Mouse (Mus musculus) c-Kit-positive CD71-negative TER-119-negative erythroid progenitor cells, embryonic 14.5 days (primary cell): ENCODE measurements around the gene Card19.
A peak's percentile ranks its signal among the peaks of the same experiment; 100 is the strongest.

ENCODE experiments used
- DNase-seq: peaks from one replicate; pipeline ENCODE4 v3.0.0-alpha.2; 2013; ENCODE audit warnings: low read depth

Gene Card19

DNA sequence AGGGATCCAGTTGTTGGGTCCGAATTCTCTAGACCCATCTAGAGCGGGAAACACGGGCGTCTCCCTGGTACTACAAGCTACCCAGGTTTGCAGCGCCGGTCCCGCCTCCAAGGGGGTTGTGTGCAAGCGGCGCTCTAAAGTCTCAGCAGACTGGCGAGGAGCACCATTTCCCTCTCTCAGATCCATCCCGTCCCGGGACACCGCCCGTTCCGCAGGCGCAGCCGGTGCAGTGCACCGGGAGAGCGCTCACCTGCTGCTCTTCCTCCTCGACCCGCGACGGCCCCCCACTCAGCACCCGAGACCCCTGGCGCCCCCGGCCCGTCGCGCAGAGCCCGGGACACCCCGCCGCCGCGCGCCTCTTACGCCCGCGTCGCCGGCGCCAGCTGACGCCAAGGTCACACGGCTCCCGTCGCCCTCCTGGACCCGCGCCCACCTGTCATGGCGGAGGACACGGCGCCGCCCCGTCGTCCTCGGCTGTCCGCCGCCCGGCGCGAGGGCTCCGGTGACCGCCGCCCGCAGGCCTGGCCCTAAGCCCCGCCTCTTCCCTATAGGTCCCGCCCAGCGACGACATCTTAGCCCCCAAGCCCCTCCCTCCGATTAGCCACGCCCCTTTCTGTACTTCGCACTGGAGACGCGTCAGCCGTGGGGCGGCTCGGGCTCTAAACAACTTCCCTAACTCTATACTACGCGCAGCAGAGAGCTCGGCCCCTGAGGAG lies at the start of gene Card19:
TSS of gene Card19 (minus strand) at position 534 of the 716 bp plus-strand sequence.
- peak; percentile 96 for DNase-seq

DNA sequence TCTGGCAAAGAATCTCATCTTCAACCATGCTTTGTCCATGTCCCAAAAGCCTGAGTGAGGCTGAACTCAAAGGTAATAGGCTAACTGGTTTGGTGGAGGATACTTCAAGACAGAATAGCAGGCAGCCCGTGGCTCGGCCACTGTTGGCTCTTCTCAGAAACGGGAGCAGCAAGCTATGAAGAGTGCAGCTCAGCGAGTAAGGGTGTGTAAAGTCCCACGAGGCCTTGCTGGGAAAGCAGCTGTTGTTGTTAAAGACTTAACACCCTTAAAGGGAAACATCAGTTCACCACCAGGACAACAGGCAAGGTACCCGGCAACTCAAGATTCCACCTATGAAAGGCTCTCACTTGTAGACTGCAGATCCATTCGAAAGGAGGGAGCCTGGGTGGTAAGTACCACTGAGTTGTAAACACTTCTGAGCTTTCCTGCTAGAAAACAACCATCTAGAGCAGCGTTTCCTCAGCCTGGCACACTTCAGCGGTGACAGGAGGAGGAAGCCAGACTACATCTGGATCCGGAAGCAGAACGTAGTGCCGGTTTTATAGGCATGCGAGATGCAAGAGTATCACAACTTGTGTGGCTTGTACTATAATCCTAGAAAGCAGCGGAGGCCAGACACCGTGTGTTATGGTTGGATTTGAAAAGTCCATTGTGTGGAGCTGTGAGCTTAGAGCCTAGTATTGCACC lies 44.3 kb upstream of the Card19 start:
- no peak for DNase-seq

DNA sequence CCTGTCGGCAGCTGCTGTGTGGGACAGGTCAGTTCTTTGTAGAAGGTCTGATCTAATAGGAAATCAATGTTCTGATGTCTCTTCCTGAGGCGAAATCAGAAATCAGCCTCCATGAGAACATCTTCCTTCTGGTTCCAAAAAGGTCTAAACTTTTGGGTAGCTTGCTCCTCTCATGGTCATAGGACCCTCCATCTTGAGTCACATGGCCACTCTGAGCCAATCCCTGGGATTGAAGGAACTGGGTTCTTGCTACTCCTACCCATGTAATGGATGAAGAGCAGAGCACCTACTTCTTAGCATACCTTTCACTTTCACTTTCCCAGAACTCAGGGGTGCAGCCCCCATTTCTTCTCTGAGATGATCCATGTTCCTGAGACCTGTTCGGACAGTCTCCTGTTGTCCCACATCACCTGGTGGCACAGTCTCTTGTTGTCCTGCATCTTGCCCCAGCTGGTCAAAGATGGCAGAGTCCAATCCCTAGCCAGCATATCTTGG lies 42.0 kb upstream of the Card19 start:
- no peak for DNase-seq

DNA sequence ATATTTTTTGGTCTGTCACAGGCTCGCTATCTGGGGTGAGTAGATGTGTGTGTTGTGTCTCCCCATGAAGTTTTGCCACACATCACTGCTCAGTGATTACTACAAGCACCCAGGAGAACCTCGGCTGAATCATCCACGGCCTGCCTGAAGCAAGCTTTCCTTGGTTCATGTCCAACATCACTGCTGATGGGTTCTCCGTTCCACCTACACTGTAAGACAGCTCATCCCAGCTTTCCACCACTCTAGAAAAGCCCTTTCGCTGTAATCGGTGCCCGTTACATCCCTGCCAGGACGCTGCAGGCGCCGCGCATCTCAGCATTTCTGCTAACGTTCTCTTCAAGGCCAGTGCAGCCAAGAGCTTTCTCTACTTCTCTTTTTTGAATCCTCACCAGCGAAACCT lies 36.9 kb upstream of the Card19 start:
- DNase-seq = no peak

DNA sequence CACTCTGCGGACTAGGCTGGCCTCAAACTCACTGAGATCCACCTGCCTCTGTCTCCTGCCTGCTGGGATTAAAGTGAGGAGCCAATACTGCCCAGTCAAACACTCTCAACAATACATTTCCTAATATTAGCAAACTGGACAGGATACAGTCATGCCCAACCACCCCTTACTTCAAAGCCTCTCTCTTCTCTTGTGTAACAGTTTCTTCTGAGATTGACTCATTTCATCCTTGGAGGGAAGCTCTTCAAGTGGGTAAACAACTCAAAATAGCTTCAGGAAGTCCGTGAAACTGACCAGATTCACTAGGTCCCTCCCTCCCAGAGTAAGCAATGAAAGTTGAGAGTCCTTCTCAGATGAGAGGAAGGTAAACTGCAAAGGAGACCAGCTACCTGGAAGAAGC lies 36.3 kb upstream of the Card19 start:
- no peak for DNase-seq

DNA sequence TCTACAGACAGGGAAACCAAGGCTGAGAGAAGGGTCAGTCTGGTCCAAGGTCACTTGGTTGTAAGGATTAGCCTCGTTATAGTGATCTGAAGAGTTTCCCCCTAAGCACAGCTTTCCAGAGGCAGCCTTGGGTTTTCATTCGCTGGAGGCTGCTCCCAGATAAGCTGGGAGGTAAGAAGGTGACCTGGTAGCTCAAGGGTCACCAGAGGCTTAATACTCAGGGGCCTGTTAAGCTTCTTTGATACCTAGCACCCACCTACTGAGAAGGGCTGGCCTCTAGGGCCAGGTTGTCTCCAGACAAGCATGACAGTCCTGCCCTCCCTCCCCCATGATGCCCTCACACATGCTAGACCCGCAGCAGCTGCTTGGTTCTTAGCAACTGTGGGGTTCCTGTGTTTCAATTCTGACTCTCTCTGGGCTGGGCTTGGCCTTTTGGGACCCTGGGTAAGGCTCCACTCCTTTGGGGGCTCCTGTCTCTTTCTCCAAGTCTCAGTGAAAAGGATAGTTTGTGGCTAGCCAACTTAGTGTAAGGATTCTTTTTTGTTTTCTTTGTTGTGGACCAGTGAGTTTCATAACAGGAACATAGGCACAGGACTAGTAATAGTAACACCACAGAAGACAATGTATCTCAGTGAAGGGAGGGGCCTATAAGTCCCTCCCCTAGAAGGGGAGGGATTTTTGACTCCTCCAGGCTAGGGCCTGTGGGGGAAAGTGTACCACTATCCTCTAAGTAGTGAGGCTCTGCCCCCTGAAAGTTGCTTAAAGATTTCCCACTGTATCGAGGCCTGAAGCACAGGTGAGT lies 35.1 kb upstream of the Card19 start:
- no peak for DNase-seq

DNA sequence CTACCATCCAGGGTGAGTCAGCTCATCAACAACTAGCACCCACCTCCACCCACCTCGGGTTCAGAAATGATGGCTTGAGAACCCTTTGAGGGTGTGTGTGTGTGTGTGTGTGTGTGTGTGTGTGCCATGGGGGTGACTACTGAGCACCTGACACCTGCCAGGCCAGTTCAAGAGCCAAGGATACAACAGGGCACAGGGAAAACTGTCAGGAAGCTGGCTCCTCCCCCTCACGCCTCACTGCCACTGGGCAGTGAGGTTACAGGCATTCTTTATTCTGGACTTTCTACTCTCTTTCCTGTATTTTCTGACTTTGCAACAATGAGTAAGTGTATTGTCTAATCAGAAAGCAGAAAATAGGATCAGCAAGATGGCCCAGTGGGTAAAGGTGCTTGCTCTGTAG lies 33.8 kb upstream of the Card19 start:
- no peak for DNase-seq

DNA sequence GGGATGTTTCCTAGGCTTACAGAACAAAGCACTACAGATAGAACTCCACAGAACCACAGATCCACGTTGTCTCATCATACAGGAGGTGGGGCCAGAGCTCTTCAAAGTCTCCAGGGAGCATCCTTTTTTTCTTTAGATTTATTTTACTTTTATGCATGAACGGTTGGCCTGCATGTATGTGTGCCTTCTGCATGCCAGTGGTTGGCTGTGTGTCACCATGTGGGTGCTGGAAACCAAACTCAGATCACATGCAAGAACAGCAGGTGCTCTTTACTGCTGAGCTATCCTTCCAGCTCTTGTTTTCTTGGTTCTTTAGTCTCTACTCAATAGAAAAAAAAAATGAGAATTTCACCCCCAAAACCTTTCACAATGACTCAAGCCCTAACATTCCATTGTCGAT lies 33.1 kb upstream of the Card19 start:
- no peak for DNase-seq

DNA sequence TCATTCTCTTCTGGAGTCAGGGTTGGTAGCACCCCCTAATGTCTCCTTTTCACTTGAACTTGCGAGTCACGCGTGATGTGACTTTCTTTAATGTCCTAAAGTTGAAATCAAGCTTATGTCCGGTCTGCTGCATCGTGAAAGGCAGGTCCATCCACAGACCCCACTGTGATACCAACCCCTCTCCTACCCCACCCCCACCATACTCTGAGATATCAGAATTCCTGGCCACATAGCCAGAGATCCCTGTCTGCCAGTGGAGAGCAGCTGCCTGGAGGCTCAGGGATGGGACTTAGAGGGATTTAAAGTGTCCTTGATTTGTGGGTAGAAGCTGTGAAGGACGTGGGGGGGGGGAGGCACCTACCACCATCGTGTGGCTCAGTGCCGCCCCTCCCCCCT lies 32.6 kb upstream of the Card19 start, which contains the start of gene Susd3:
TSS of gene Susd3 (minus strand) at position 240 of the 396 bp plus-strand sequence.
- DNase-seq = no peak

DNA sequence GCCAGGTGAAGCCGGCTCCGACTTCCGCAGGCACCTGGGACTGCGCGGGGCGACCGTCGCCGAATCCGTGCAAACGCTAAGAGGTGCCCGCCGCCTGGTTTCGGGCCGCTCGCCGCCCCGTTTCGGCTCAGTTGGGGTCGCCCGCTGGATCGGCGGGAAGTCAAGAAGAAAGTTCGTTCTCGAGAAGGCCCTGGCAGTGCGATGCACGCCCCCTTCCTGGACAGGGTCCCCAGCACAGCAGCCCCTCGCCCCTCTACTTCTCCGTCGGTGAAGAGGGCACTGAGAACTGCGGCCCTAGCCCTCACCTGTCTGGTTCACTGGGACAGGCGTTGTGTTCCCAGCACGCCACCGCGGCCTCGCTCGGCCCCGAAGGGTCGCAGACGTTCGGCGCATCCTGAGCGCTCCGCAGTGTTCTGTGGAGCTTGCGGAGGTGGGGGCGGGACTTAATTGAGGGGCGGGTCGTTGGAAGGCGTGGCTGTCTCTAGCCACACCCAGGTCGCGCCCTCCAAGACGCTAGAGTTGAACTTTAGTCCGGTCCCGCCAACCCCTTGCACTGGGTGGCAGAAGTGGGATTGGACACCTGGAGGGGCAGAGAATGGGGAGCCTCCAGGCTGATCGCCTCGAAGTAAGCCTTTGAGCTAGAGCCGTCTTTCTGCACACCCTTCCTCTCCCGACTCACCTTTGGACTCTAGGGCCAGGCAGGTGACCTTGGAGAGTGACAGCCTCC lies 32.1 kb upstream of the Card19 start:
- DNase-seq = peak; percentile 50

DNA sequence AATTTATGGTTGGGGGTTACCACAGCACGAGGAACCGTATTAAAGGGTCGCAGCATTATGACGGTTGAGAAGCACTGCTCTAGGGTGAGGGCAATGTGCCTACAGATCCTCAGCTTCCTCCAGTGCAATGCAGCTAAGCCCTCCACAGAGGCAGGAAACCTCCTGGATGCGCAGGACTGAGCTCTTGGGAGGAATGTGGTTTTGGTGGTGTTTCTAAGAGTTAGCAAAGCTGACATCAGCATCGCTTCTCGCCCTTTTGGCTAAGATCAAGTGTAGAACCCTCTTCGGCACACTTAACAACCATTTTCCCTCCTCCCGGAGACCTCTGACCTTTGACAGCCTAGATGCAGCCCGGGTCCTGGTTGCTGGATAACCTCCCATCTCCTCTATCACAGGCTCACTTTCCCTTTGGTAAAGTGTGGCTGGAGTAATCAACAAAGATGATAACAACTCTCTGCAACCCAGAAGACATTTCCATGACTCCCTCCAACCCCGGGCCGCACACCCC lies 31.4 kb upstream of the Card19 start:
- no peak for DNase-seq

DNA sequence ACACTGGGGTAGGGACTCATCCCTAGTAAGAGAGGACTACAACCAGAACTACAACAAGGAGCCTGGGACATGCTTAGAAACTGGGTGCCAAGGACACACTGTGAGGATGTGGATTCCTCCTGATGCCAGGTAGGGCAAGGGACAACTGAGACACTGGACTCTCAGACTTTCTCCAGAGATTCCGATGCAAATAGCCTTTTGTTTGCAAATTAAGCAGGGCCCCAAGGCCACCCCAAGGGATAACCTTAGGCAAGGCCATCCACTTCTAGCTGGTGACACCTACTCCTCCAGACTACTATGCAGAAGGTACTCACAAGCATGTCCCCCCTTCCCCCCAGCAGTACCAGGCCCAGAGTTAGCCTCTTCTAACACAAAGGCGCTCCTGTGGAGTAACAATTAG lies 30.8 kb upstream of the Card19 start:
- DNase-seq = no peak

DNA sequence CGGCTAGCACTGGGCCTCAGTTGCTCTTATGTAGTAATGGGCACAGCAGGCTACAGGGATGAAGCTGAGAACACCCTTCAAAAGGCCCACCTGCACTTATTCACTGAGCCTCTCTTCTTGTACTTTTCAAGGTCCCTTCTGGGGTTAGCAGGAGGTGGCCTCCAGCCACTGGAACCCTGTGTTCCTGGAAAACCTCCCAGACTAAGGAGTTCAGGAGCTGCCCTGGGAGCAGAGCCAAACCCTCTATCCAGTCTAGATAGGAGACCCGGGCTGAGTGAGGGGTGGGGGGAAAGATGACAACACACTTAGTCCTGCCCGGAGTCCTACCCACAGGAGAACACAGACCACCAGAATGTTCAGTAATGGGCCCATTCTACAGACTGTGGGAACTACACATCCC lies 30.2 kb upstream of the Card19 start:
- DNase-seq = no peak

DNA sequence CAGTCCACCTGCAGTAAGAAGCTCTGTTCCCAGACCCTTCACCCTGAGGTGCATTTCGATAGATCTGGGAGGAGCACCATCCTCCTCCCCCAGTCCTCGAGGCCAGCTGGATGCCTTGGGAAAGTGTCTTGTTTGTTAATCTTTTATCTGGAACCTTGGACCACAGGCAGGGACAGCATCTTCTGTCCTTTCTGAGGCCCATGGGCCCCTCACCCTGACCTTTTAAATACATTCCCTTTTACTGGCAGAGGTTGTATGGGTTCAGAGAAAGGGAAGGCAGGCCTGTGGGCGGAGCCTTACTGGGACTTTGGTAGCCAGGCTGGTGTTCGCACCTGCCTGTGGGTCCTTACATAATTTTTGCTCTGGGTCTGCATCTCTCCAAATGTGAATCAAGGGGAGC lies 29.4 kb upstream of the Card19 start:
- no peak for DNase-seq

DNA sequence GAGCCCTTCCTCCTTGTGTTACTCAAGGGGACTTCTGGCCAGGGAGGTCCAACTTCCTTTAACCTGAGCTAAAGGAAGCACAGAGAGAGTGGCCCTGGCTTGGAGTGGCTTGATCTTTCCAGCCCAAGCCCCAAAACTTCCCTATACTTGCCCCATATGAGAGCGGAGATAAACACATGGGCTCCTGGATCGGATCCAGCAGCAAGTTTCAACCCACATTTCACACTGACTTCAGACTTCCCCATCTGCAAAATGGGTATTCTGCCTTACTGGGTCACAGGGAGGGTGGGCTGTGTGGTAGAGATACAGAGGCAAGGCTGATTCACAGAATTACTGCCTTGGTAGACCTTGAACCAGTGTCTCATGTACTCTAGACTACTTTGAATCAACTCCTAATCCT lies 27.7 kb upstream of the Card19 start:
- no peak for DNase-seq

DNA sequence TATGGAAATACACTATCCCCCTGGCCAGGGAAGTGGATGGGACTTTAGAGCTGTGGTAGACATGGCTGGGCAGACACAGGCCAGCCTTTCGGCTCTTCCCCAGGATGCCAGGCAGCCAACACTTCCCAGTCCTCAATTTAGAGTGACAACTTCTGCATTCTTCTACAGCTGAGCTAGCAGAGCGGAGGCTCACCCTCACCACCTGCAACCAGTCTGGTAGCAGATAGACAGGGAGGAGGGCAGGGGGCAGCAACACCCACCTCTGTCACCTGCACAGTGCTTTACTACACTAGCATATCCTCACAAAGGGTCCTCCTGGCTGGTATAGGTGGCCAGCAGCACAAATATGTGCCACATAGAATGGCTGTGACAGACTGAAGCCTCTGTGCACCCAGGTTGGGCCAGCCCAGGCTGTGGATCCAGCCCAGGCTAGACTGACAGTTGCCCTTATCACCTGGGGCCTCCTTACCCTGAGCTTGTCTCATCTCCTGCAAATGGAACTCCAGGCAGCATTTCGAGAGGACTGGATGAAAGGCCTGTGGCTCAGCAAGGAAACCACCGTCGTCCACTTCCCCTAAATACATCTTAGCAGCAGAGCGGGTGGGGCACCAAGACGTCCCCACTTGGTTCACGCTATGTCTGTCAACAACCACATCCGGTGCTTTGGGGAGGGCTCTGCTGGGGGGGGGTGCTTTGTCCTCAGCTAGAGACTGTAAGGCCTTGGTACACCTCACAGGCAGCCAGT lies 26.7 kb upstream of the Card19 start:
- DNase-seq = peak; percentile 77

DNA sequence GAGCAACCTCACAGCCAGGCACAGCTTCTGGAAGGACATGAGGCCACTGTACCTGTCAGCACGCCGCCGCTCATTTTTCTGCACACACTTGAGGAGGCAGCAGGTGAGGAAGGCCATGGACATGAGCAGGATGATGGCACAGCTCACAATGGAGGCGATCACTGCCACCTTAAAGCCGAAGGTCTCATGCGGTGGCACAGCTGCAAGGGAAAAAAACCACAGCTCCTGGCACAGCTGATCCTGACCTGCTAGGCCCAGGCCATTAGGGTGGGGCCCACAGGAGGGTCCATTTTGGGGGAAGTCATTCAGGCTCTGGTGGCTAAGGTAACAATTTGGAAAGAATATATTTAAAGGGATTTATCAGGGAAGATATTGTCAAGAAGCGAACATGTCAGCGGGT lies 22.9 kb upstream of the Card19 start:
- DNase-seq = no peak

DNA sequence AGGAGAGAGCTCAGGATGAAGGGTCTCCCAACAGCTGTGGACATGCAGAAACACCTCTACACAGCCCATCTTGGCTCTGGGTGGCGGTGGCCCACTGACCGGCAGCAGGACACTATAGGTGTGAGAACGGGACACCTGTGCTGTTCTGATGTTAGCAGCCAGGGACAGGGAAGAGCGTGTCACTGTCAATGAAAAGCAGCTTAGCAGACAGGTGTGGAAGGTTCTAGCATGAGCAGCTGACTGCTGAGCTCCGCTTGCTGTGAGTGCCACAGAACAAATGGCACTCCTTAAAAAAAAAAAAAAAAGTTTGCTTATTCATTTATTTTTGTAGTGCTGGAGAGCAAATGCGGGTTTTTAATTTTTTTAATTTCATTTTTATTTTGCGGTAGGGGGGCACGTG lies 21.8 kb upstream of the Card19 start:
- no peak for DNase-seq

DNA sequence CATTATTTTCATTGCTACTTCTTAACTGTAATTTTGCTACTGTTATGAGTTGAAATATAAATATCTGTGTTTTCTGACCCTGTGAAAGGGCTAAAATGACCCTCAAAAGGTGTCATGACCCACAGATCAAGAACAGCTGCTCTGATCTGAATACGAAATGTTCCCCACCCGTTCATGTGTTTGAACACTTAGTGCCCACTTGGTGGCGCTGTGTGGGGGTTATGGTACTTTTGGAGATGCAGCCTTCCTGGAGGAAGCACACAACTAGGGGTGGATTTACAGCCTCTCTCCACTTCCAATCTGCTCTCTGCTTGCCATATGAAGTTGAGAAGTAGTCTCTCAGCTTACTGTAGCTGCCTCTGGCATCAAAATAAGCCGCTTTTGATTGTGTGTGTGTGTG lies 18.9 kb upstream of the Card19 start:
- no peak for DNase-seq

DNA sequence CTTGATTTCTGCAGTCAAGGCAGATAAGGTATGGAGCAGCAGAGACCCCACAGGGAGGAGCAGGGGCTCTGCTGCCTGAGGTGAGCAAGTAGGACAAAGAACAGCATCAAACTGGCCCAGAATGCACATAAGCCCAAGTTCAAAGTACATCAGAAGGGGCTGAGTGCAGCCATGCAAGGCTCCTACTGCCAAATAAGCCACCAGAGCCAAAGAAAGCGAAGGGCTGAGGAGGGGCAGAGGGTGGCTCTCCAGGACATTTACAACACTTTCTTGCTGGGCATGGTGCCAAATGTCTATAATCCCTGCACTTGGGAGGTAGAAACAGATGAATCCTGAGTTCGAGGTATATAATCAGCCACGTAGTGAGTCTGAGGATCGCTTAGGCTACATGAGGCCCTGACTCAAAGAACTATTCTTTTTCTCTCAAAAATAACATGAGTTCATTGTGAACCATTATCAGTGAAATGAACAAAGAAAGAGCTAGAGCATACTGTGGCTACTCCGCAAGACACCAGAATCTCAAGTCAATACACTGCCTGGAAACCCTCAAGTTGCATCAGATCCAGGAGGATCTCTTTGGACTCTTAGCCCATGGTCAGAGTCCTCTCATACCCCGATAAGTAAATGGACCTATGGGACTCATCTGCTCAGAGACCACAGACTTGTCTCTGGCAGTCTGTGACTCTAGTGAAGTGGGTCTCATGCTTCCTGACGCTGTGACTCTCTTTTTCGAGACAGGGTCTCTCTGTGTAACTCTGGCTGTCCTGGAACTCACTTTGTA lies 18.1 kb upstream of the Card19 start:
- DNase-seq = no peak
